Mouse (Mus musculus) myocyte (in vitro differentiated cells): ENCODE measurements around the gene Ttc21a.

Experiments
- CEBPB ChIP-seq: IDR thresholded peaks from 2 replicates; pipeline ENCODE4 v1.6.1; 2011; ENCODE audit warnings: mild to moderate bottlenecking, moderate library complexity; ENCODE audit not compliant: poor library complexity, insufficient read depth, severe bottlenecking
- MAX ChIP-seq: IDR thresholded peaks from one replicate; pipeline ENCODE4 v1.6.1; 2011; ENCODE audit warnings: low read depth, mild to moderate bottlenecking, control low read depth
- MYOD1 ChIP-seq, 3 experiments: IDR thresholded peaks; one replicate each; pipeline ENCODE4 v1.6.1; 2011; ENCODE audit warnings: control low read depth in 2 of 3, low read depth in 2 of 3, mild to moderate bottlenecking in 2 of 3, moderate library complexity in 1 of 3; ENCODE audit not compliant: insufficient read length in 2 of 3, control insufficient read depth in 1 of 3
- POLR2A ChIP-seq: IDR thresholded peaks from one replicate; pipeline ENCODE4 v1.6.1; 2011; ENCODE audit warnings: low read depth, mild to moderate bottlenecking, control low read depth, moderate library complexity; ENCODE audit not compliant: insufficient read length
- POLR2AphosphoS2 ChIP-seq: IDR thresholded peaks from one replicate; pipeline ENCODE4 v1.6.1; 2011; ENCODE audit warnings: low read depth, control low read depth; ENCODE audit not compliant: insufficient read length
- TCF12 ChIP-seq: IDR thresholded peaks from one replicate; pipeline ENCODE4 v1.6.1; 2011; ENCODE audit warnings: mild to moderate bottlenecking, control low read depth; ENCODE audit not compliant: poor library complexity, insufficient read depth, severe bottlenecking
- USF1 ChIP-seq: IDR thresholded peaks from one replicate; pipeline ENCODE4 v1.6.1; 2011; ENCODE audit warnings: low read depth, mild to moderate bottlenecking, control low read depth, moderate library complexity

DNA sequence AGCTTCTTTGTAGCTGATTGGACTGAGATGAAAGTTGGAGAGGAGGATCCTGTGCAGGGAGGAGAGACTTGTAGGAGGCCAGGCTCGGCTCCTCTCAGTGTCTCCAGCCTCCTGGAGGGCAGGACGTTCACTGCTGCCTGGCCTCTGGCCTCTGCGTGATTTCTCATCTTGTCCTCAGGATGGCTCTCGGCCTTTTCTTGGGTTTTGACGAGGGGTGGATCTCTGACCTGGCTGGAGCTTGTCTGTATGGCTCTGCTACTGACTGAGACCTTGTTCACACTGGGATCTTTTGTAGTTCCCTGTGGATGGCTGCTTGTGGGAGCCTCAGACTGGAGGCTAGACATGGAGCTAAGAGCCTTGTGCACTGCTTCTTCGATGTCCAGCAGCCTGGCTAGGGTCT is 77.4 kb downstream of the Ttc21a start:
- no peak for TF ChIP-seq TCF12
- no peak for TF ChIP-seq MYOD1 (IDR thresholded peaks at IDR 0.05; ENCODE audit: control insufficient read depth in 1 of 3, insufficient read length in 2 of 3, low read depth in 2 of 3)
- no peak for TF ChIP-seq POLR2AphosphoS2
- TF ChIP-seq POLR2A: no peak
- no peak for TF ChIP-seq CEBPB
- no peak for TF ChIP-seq USF1
- no peak for TF ChIP-seq MAX
